Mouse (Mus musculus) CD8-positive naive resting alpha-beta T cell, adult 2 months (primary cell): ENCODE results near the gene Ubxn11.
"Not testable (repeated sequence)": the region's sequence is repeated elsewhere in the genome, so short reads cannot be mapped to it uniquely, and the experiment has no call there.

ENCODE experiments used
- DNase-seq, 2 experiments: peaks; one replicate each; pipeline ENCODE4 v3.0.0; 2022; ENCODE audit warnings: low read depth in 2 of 2, low spot score in 2 of 2

Ubxn11 gene

GRCm38 (mm10) chr4:134138857-134139256 is 36.5 kb downstream of the Ubxn11 start:
- no peak for DNase-seq

GRCm38 (mm10) chr4:134144297-134144696 is 41.9 kb downstream of the Ubxn11 start:
- not testable (repeated sequence) for DNase-seq

- DNase-seq: no peak
Observed at GRCm38 (mm10) chr4:134149389-134149788, 47.0 kb downstream of the Ubxn11 start.

- no peak for DNase-seq
Observed at GRCm38 (mm10) chr4:134152112-134152511, 49.7 kb downstream of the Ubxn11 start.

GRCm38 (mm10) chr4:134153656-134154055 is 51.3 kb downstream of the Ubxn11 start:
- no peak for DNase-seq

- no peak for DNase-seq
Observed at GRCm38 (mm10) chr4:134154354-134154753, 52.0 kb downstream of the Ubxn11 start.

GRCm38 (mm10) chr4:134155531-134155930 is 53.2 kb downstream of the Ubxn11 start:
- DNase-seq: no peak

- DNase-seq: no peak
Observed at GRCm38 (mm10) chr4:134155961-134156465, 53.6 kb downstream of the Ubxn11 start.

- no peak for DNase-seq
Observed at GRCm38 (mm10) chr4:134156744-134157143, 54.4 kb downstream of the Ubxn11 start.

GRCm38 (mm10) chr4:134157558-134157957 is 55.2 kb downstream of the Ubxn11 start:
- DNase-seq: no peak

GRCm38 (mm10) chr4:134158774-134159173 is 56.4 kb downstream of the Ubxn11 start:
- DNase-seq: no peak

- DNase-seq: peak; percentile 8 to 48
Observed at GRCm38 (mm10) chr4:134160071-134160470, 57.7 kb downstream of the Ubxn11 start.

- DNase-seq: no peak
Observed at GRCm38 (mm10) chr4:134164591-134164990, 62.2 kb downstream of the Ubxn11 start.

GRCm38 (mm10) chr4:134165024-134165423 is 62.7 kb downstream of the Ubxn11 start:
- DNase-seq: no peak

- DNase-seq: no peak
Observed at GRCm38 (mm10) chr4:134165548-134166465, 63.4 kb downstream of the Ubxn11 start.

GRCm38 (mm10) chr4:134166906-134167305 is 64.5 kb downstream of the Ubxn11 start:
- DNase-seq: no peak

- DNase-seq: no peak
Observed at GRCm38 (mm10) chr4:134172391-134172790, 70.0 kb downstream of the Ubxn11 start.
